ENCODE assay signal across 1 mouse cellular context in genomic region chr2:127206916-127207315, GRCm38 (mm10).
TF ChIP-seq lines count a peak whose summit lies in the region.

No protein-coding gene starts in this region.

TF ChIP-seq in myocyte, 11 proteins besides CTCF, POLR2A, EP300 and RAD21 (continued from another document):
- TF ChIP-seq MYOD1 (IDR thresholded peaks at IDR 0.05; ENCODE audit: control insufficient read depth in 1 of 3, insufficient read length in 2 of 3, low read depth in 2 of 3): no peak
